Mouse (Mus musculus) forebrain, embryonic 12.5 days (tissue): Measurements from ENCODE around the gene Pdyn. TPM values are rescaled to one million over a fixed set of nuclear protein-coding genes. Genes with fewer than 3 reads are reported as not detected.

Source experiments
- ATAC-seq: fragments of 200-750 bp; cut with Nextera tagmentation; 2 replicates; pipeline ENCODE4 v1.8.0; 2017; ENCODE audit warnings: moderate TSS enrichment; ENCODE audit not compliant: low FRiP score
- H3K27ac ChIP-seq: fragments of 300-500 bp; sonication (generic); 2 replicates; pipeline ENCODE4 v1.5.1; 2016; ENCODE audit warnings: mild to moderate bottlenecking
- H3K27me3 ChIP-seq: fragments of 300-500 bp; sonication (generic); 2 replicates; pipeline ENCODE4 v1.6.1; 2016; ENCODE audit warnings: mild to moderate bottlenecking
- H3K36me3 ChIP-seq: fragments of 300-500 bp; sonication (generic); replicated peaks from 2 replicates; pipeline ENCODE4 v1.6.1; 2016; ENCODE audit warnings: mild to moderate bottlenecking
- H3K4me1 ChIP-seq: fragments of 300-500 bp; sonication (generic); 2 replicates; pipeline ENCODE4 v1.6.1; 2016
- H3K4me2 ChIP-seq: fragments of 300-500 bp; sonication (generic); 2 replicates; pipeline ENCODE4 v1.6.1; 2016; ENCODE audit warnings: mild to moderate bottlenecking, moderate library complexity
- H3K4me3 ChIP-seq: fragments of 300-500 bp; sonication (generic); replicated peaks from 2 replicates; pipeline ENCODE4 v1.5.1; 2016; ENCODE audit warnings: mild to moderate bottlenecking
- H3K9ac ChIP-seq: fragments of 300-500 bp; sonication (generic); 2 replicates; pipeline ENCODE4 v1.6.1; 2016; ENCODE audit warnings: mild to moderate bottlenecking
- H3K9me3 ChIP-seq: fragments of 300-500 bp; sonication (generic); 2 replicates; pipeline ENCODE4 v1.6.1; 2016
- WGBS: fragments of 180-500 bp; shearing (Covaris S2); methylation state at CpG from one replicate; pipeline ENCODE4 v1.1.7; 2016; 5-methylcytosine and 5-hydroxymethylcytosine counted together
- polyA plus RNA-seq: library from polyadenylated mRNA; unstranded; fragments of >200 nt; fragmentation: Nextera tagmentation; extraction: Ambion mirVana; gene quantifications from 2 replicates; pipeline ENCODE4 v1.2.1, GENCODE M21; 2016

Gene Pdyn
- polyA plus RNA-seq, result 0.72 and 0.80 TPM in 2 replicates

GRCm38 (mm10) chr2:129699484-129700158 lies at the start of gene Pdyn:
TSS of gene Pdyn (minus strand) at chr2:129699844.
- no peak within 1 kb of the TSS for H3K27ac ChIP-seq
- H3K4me2 ChIP-seq, result peak within 1 kb of the TSS; percentile 49
- 0 out of 2 replicates have a peak within 1 kb of the TSS, but pooled peaks have one; percentile 33 for H3K9ac ChIP-seq
- no peaks in the 10 kb centered on the region for H3K36me3 ChIP-seq
- WGBS, result 10% methylated on average over 20 of the region's 20 CpGs
- H3K27me3 ChIP-seq, result peaks cover 51% of the 10 kb centered on the region
- peak within 1 kb of the TSS; percentile 31 for H3K4me3 ChIP-seq
- ATAC-seq, result peak; percentile 79
- peaks cover 11% of the 10 kb centered on the region for H3K4me1 ChIP-seq
- no peaks in the 10 kb centered on the region for H3K9me3 ChIP-seq

GRCm38 (mm10) chr2:129742016-129742415 lies 42.4 kb upstream of the Pdyn start:
- H3K4me2 ChIP-seq, result no peak overlapping the region
- no peak overlapping the region for H3K27ac ChIP-seq
- no peaks in the 10 kb centered on the region for H3K36me3 ChIP-seq
- 92% methylated on average over 7 of the region's 7 CpGs for WGBS
- no peaks in the 10 kb centered on the region for H3K9me3 ChIP-seq
- no peak overlapping the region for H3K4me3 ChIP-seq
- H3K4me1 ChIP-seq, result no peaks in the 10 kb centered on the region
- no peak for ATAC-seq
- H3K9ac ChIP-seq, result no peak overlapping the region
- no peaks in the 10 kb centered on the region for H3K27me3 ChIP-seq

- no peak for ATAC-seq
- WGBS, result 81% methylated on average over 3 of the region's 3 CpGs
- no peak overlapping the region for H3K4me3 ChIP-seq
- H3K27ac ChIP-seq, result no peak overlapping the region
- no peaks in the 10 kb centered on the region for H3K4me1 ChIP-seq
- no peaks in the 10 kb centered on the region for H3K27me3 ChIP-seq
- H3K36me3 ChIP-seq, result no peaks in the 10 kb centered on the region
- no peak overlapping the region for H3K4me2 ChIP-seq
- no peaks in the 10 kb centered on the region for H3K9me3 ChIP-seq
- H3K9ac ChIP-seq, result no peak overlapping the region
Observed at GRCm38 (mm10) chr2:129740515-129740914, 40.9 kb upstream of the Pdyn start.

- no peak overlapping the region for H3K4me2 ChIP-seq
- no peak overlapping the region for H3K9ac ChIP-seq
- no peak for ATAC-seq
- no peaks in the 10 kb centered on the region for H3K4me1 ChIP-seq
- H3K36me3 ChIP-seq, result no peaks in the 10 kb centered on the region
- no peak overlapping the region for H3K27ac ChIP-seq
- 80% methylated on average over 8 of the region's 8 CpGs for WGBS
- no peaks in the 10 kb centered on the region for H3K27me3 ChIP-seq
- no peaks in the 10 kb centered on the region for H3K9me3 ChIP-seq
- no peak overlapping the region for H3K4me3 ChIP-seq
Observed at GRCm38 (mm10) chr2:129734031-129734430, 34.4 kb upstream of the Pdyn start.

- no peaks in the 10 kb centered on the region for H3K27me3 ChIP-seq
- no peak overlapping the region for H3K4me3 ChIP-seq
- H3K9me3 ChIP-seq, result no peaks in the 10 kb centered on the region
- 78% methylated on average over 1 of the region's 1 CpGs for WGBS
- H3K27ac ChIP-seq, result no peak overlapping the region
- H3K4me1 ChIP-seq, result no peaks in the 10 kb centered on the region
- H3K4me2 ChIP-seq, result no peak overlapping the region
- H3K9ac ChIP-seq, result no peak overlapping the region
- no peak for ATAC-seq
- H3K36me3 ChIP-seq, result no peaks in the 10 kb centered on the region
Observed at GRCm38 (mm10) chr2:129729681-129730080, 30.0 kb upstream of the Pdyn start.

GRCm38 (mm10) chr2:129715671-129716070 lies 16.0 kb upstream of the Pdyn start:
- H3K4me3 ChIP-seq, result no peak overlapping the region
- no peak for ATAC-seq
- H3K4me1 ChIP-seq, result no peaks in the 10 kb centered on the region
- no peaks in the 10 kb centered on the region for H3K36me3 ChIP-seq
- no peaks in the 10 kb centered on the region for H3K27me3 ChIP-seq
- H3K4me2 ChIP-seq, result no peak overlapping the region
- no peaks in the 10 kb centered on the region for H3K9me3 ChIP-seq
- no peak overlapping the region for H3K27ac ChIP-seq
- 20% methylated on average over 10 of the region's 10 CpGs for WGBS
- no peak overlapping the region for H3K9ac ChIP-seq

- Histone ChIP-seq H3K9me3 (no peaks in the 10 kb centered on the region), H3K9ac (no peak overlapping the region), H3K27ac (no peak overlapping the region), H3K4me3 (no peak overlapping the region), H3K4me1 (no peaks in the 10 kb centered on the region), H3K36me3 (no peaks in the 10 kb centered on the region), H3K4me2 (no peak overlapping the region), H3K27me3 (no peaks in the 10 kb centered on the region)
- WGBS, result 80% methylated on average over 5 of the region's 5 CpGs
- no peak for ATAC-seq
Observed at GRCm38 (mm10) chr2:129713026-129713544, 13.4 kb upstream of the Pdyn start.

- WGBS, result 11% methylated on average over 4 of the region's 4 CpGs
- Histone ChIP-seq H3K27me3 (peaks cover 44% of the 10 kb centered on the region), H3K9me3 (no peaks in the 10 kb centered on the region), H3K4me3 (no peak overlapping the region), H3K4me2 (no peak overlapping the region), H3K36me3 (no peaks in the 10 kb centered on the region), H3K27ac (no peak overlapping the region), H3K4me1 (peaks cover 11% of the 10 kb centered on the region), H3K9ac (no peak overlapping the region)
- peak; percentile 49; the same call in 1 of the 2 replicates for ATAC-seq
Observed at GRCm38 (mm10) chr2:129696059-129696458, 3.6 kb downstream of the Pdyn start.

- Histone ChIP-seq H3K9ac (no peak overlapping the region), H3K9me3 (no peaks in the 10 kb centered on the region), H3K27ac (no peak overlapping the region), H3K36me3 (no peaks in the 10 kb centered on the region), H3K4me1 (peaks cover 5% of the 10 kb centered on the region), H3K4me3 (no peak overlapping the region), H3K4me2 (no peak overlapping the region), H3K27me3 (peaks cover 27% of the 10 kb centered on the region)
- WGBS, result 79% methylated on average over 6 of the region's 6 CpGs
- no peak for ATAC-seq
Observed at GRCm38 (mm10) chr2:129694303-129694702, 5.3 kb downstream of the Pdyn start.

- H3K4me3 ChIP-seq, result no peak overlapping the region
- no peak overlapping the region for H3K27ac ChIP-seq
- ATAC-seq, result no peak
- H3K9me3 ChIP-seq, result no peaks in the 10 kb centered on the region
- no peak overlapping the region for H3K4me2 ChIP-seq
- no peaks in the 10 kb centered on the region for H3K4me1 ChIP-seq
- no peak overlapping the region for H3K9ac ChIP-seq
- WGBS, result 88% methylated on average over 8 of the region's 8 CpGs
- peaks cover 12% of the 10 kb centered on the region for H3K27me3 ChIP-seq
- H3K36me3 ChIP-seq, result no peaks in the 10 kb centered on the region
Observed at GRCm38 (mm10) chr2:129692694-129693093, 7.0 kb downstream of the Pdyn start.

- H3K27ac ChIP-seq, result no peak overlapping the region
- WGBS, result 82% methylated on average over 7 of the region's 7 CpGs
- no peak for ATAC-seq
Observed at GRCm38 (mm10) chr2:129689694-129690093, 9.9 kb downstream of the Pdyn start.

GRCm38 (mm10) chr2:129688036-129688625 lies 11.5 kb downstream of the Pdyn start:
- peaks cover 9% of the 10 kb centered on the region; the same call in 1 of the 2 replicates for H3K4me1 ChIP-seq
- H3K9me3 ChIP-seq, result no peaks in the 10 kb centered on the region
- no peak overlapping the region for H3K9ac ChIP-seq
- no peaks in the 10 kb centered on the region for H3K36me3 ChIP-seq
- ATAC-seq, result no peak
- H3K4me3 ChIP-seq, result no peak overlapping the region
- WGBS, result 94% methylated on average over 28 of the region's 28 CpGs
- H3K27ac ChIP-seq, result no peak overlapping the region
- no peak overlapping the region for H3K4me2 ChIP-seq
- H3K27me3 ChIP-seq, result no peaks in the 10 kb centered on the region

More at GRCm38 (mm10) chr2:129689694-129690093, 9.9 kb downstream of the Pdyn start:
- no peak overlapping the region for H3K9ac ChIP-seq
- no peak overlapping the region for H3K4me3 ChIP-seq
- no peaks in the 10 kb centered on the region for H3K27me3 ChIP-seq
- H3K4me2 ChIP-seq, result no peak overlapping the region
- no peaks in the 10 kb centered on the region for H3K36me3 ChIP-seq
- no peaks in the 10 kb centered on the region for H3K9me3 ChIP-seq
- H3K4me1 ChIP-seq, result peaks cover 9% of the 10 kb centered on the region; the same call in 1 of the 2 replicates
